Mouse (Mus musculus) kidney, adult 11 months (tissue): ENCODE measurements around the gene Col23a1.
"Not testable (repeated sequence)": the region's sequence is repeated elsewhere in the genome, so short reads cannot be mapped to it uniquely, and the experiment has no call there.

Experiments
- DNase-seq: peaks from one replicate; pipeline ENCODE4 v3.0.0; 2022

The Col23a1 gene

GRCm38 (mm10) chr11:51595459-51596083 lies 305.9 kb downstream of the Col23a1 start:
- DNase-seq, result no peak

- DNase-seq, result no peak
Measured at GRCm38 (mm10) chr11:51597553-51597952, 307.8 kb downstream of the Col23a1 start.

GRCm38 (mm10) chr11:51602253-51602652 lies 312.5 kb downstream of the Col23a1 start:
- DNase-seq, result no peak

- peak; percentile 93 for DNase-seq
Measured at GRCm38 (mm10) chr11:51605602-51606446, 316.1 kb downstream of the Col23a1 start.

GRCm38 (mm10) chr11:51606447-51607095 lies 316.9 kb downstream of the Col23a1 start, which contains the start of gene Hnrnpab:
Hnrnpab (minus strand) TSS chr11:51606847.
- DNase-seq, result peak; percentile 98

GRCm38 (mm10) chr11:51607096-51607738 lies 317.5 kb downstream of the Col23a1 start:
- DNase-seq, result no peak

- no peak for DNase-seq
Measured at GRCm38 (mm10) chr11:51609266-51609909, 319.7 kb downstream of the Col23a1 start.

- not testable (repeated sequence) for DNase-seq
Measured at GRCm38 (mm10) chr11:51609940-51610339, 320.2 kb downstream of the Col23a1 start.

- no peak for DNase-seq
Measured at GRCm38 (mm10) chr11:51614256-51614655, 324.5 kb downstream of the Col23a1 start.

GRCm38 (mm10) chr11:51615129-51615528 lies 325.4 kb downstream of the Col23a1 start:
- no peak for DNase-seq

GRCm38 (mm10) chr11:51615601-51616000 lies 325.9 kb downstream of the Col23a1 start:
- peak; percentile 79 for DNase-seq

GRCm38 (mm10) chr11:51616113-51616512 lies 326.4 kb downstream of the Col23a1 start:
- not testable (repeated sequence) for DNase-seq

- DNase-seq, result peak; percentile 69
Measured at GRCm38 (mm10) chr11:51617693-51618092, 328.0 kb downstream of the Col23a1 start.

- DNase-seq, result no peak
Measured at GRCm38 (mm10) chr11:51618894-51619408, 329.2 kb downstream of the Col23a1 start.

- peak; percentile 99 for DNase-seq
Measured at GRCm38 (mm10) chr11:51619409-51620060, 329.8 kb downstream of the Col23a1 start, which contains the start of gene Nhp2. Nhp2 (plus strand) TSS chr11:51619735.

GRCm38 (mm10) chr11:51620084-51620483 lies 330.4 kb downstream of the Col23a1 start:
- no peak for DNase-seq

- DNase-seq, result peak; percentile 52
Measured at GRCm38 (mm10) chr11:51621776-51622175, 332.1 kb downstream of the Col23a1 start.

- DNase-seq, result no peak
Measured at GRCm38 (mm10) chr11:51622971-51623491, 333.3 kb downstream of the Col23a1 start.

GRCm38 (mm10) chr11:51625187-51625820 lies 335.6 kb downstream of the Col23a1 start:
- no peak for DNase-seq

- DNase-seq, result no peak
Measured at GRCm38 (mm10) chr11:51627425-51627824, 337.7 kb downstream of the Col23a1 start.

- DNase-seq, result no peak
Measured at GRCm38 (mm10) chr11:51627907-51628306, 338.2 kb downstream of the Col23a1 start.
